Mouse (Mus musculus): ENCODE results near the gene Ccdc187. TPM values are rescaled to one million over a fixed set of nuclear protein-coding genes. Genes with fewer than 3 reads are reported as not detected.

The Ccdc187 gene
- total RNA-seq, 1 experiment: 0.18 TPM

GRCm38 (mm10) chr2:26339204-26339551, 44.8 kb upstream of the Ccdc187 start:
- peaks cover 5 to 17% of the 10 kb centered on the region in 2 experiments; a peak in 3 of 4 replicates for H3K4me1 ChIP-seq (ENCODE audit: control insufficient read depth in 2 of 2, insufficient read depth in 2 of 2, low read length in 2 of 2, poor library complexity in 1 of 2)
- no peak overlapping the region for H3K9ac ChIP-seq (ENCODE audit: insufficient read depth, low read depth, low read length, poor library complexity, severe bottlenecking)
- TF ChIP-seq HCFC1 (IDR thresholded peaks at IDR 0.05; ENCODE audit: borderline replicate concordance, insufficient read depth, low read length) (no peak), CHD2 (IDR thresholded peaks at IDR 0.05; ENCODE audit: low read depth, low read length) (no peak), ZC3H11A (IDR thresholded peaks at IDR 0.05; ENCODE audit: borderline replicate concordance, low read depth, low read length) (no peak)
- H3K9me3 ChIP-seq (ENCODE audit: control insufficient read depth, insufficient read depth, low read depth, low read length): no peaks in the 10 kb centered on the region
- H3K4me3 ChIP-seq (ENCODE audit: insufficient read depth in 1 of 2, low read depth in 1 of 2, low read length in 2 of 2, poor library complexity in 1 of 2, severe bottlenecking in 1 of 2): no peak overlapping the region
- no peak for DNase-seq (ENCODE audit: low read depth, low spot score)
- no peak overlapping the region for H3K27ac ChIP-seq (ENCODE audit: insufficient read depth, low read depth, low read length, poor library complexity, severe bottlenecking)
- in situ Hi-C loops (cut with MboI; ENCODE audit: low sequenced_read_pairs in 2 of 2, unreplicated experiment in 2 of 2): no loop called here
- no peaks in the 10 kb centered on the region for H3K36me3 ChIP-seq (ENCODE audit: control insufficient read depth, insufficient read depth, low read length, poor library complexity, severe bottlenecking)

DNA sequence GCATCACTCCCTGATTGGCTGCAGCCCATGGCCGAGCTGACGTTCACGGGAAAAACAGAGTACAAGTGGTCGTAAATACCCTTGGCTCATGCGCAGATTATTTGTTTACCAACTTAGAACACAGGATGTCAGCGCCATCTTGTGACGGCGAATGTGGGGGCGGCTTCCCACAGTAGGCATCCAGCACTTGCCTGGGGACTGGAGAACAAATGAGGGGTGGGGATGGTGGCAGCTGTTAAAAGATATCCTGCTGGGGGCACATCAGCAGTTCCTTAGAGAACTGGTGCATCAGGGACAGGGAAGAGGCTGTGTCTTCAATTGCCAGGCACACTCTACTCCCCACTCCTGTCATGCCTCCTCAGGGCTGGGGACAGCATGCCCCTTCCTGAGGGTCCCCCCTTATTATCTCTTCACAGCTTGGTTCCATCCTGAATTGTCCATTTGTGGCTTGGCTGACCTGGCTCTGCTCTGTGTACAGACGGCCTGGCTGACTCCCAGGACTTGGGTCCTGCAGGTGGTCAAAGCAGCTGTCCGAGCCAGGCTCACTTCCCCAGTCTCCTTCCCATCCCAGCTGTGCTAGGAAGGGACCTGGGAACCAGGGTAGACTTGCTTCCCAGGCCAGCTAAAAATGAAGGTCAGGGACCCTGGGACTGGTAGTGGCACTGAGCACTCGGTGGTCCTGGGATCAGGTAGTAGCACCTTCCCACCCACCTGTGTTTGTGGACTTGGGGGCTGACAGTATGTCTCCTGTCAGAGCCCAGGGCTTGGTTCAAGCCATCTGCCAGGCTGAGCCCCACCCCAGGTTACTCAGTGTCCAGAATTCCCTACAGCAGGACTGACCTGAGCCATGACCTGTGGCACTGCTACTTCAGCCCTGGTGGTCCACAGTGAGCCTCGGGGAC, 44.2 kb upstream of the Ccdc187 start:
- Histone ChIP-seq H3K4me1 (ENCODE audit: control insufficient read depth in 2 of 2, insufficient read depth in 2 of 2, low read length in 2 of 2, poor library complexity in 1 of 2) (peaks cover 5 to 17% of the 10 kb centered on the region in 2 experiments; a peak in 3 of 4 replicates), H3K27ac (ENCODE audit: insufficient read depth, low read depth, low read length, poor library complexity, severe bottlenecking) (no peak overlapping the region), H3K9ac (ENCODE audit: insufficient read depth, low read depth, low read length, poor library complexity, severe bottlenecking) (no peak overlapping the region), H3K4me3 (ENCODE audit: insufficient read depth in 1 of 2, low read depth in 1 of 2, low read length in 2 of 2, poor library complexity in 1 of 2, severe bottlenecking in 1 of 2) (no peak overlapping the region), H3K9me3 (ENCODE audit: control insufficient read depth, insufficient read depth, low read depth, low read length) (no peaks in the 10 kb centered on the region), H3K36me3 (ENCODE audit: control insufficient read depth, insufficient read depth, low read length, poor library complexity, severe bottlenecking) (no peaks in the 10 kb centered on the region)
- in situ Hi-C loops (cut with MboI; ENCODE audit: low sequenced_read_pairs in 2 of 2, unreplicated experiment in 2 of 2): no loop called here
- no peak for DNase-seq (ENCODE audit: low read depth, low spot score)
- TF ChIP-seq ZNF384 (IDR thresholded peaks at IDR 0.05; ENCODE audit: low read depth, low read length): no peak
- no peak for TF ChIP-seq MAFK (IDR thresholded peaks at IDR 0.05; ENCODE audit: insufficient read depth, low read depth, low read length)
- no peak for TF ChIP-seq CHD2 (IDR thresholded peaks at IDR 0.05; ENCODE audit: low read depth, low read length)
- no peak for TF ChIP-seq ZC3H11A (IDR thresholded peaks at IDR 0.05; ENCODE audit: borderline replicate concordance, low read depth, low read length)
- no peak for TF ChIP-seq HCFC1 (IDR thresholded peaks at IDR 0.05; ENCODE audit: borderline replicate concordance, insufficient read depth, low read length)

DNA sequence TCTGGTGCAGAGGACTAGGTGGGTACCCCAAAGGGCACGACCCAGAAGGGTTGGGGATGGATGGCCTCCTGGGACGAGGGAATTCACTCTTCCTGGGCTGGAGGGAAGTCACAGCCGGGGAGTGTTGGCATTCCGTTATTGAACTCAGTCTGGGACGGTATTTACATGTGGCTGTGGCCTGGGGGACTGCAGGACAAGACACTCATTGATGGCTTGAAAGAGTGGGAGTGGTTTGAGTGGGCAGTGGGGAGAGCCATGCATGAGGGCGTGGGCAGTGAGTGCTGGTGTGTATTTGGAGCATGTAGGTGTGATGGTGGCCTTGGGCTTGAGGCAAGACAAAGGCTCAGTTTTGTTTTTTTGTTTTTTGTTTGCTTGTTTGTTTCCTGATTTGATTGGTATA, 36.3 kb upstream of the Ccdc187 start:
- no peak for DNase-seq (ENCODE audit: low read depth, low spot score)
- no peak overlapping the region for H3K4me3 ChIP-seq (ENCODE audit: insufficient read depth in 1 of 2, low read depth in 1 of 2, low read length in 2 of 2, poor library complexity in 1 of 2, severe bottlenecking in 1 of 2)
- H3K36me3 ChIP-seq (ENCODE audit: control insufficient read depth, insufficient read depth, low read length, poor library complexity, severe bottlenecking): no peaks in the 10 kb centered on the region
- TF ChIP-seq ZC3H11A (IDR thresholded peaks at IDR 0.05; ENCODE audit: borderline replicate concordance, low read depth, low read length): no peak
- no peak for TF ChIP-seq HCFC1 (IDR thresholded peaks at IDR 0.05; ENCODE audit: borderline replicate concordance, insufficient read depth, low read length)
- TF ChIP-seq MAFK (IDR thresholded peaks at IDR 0.05; ENCODE audit: insufficient read depth, low read depth, low read length): no peak
- no peak for TF ChIP-seq CHD2 (IDR thresholded peaks at IDR 0.05; ENCODE audit: low read depth, low read length)
- TF ChIP-seq ZNF384 (IDR thresholded peaks at IDR 0.05; ENCODE audit: low read depth, low read length): no peak
- H3K9ac ChIP-seq (ENCODE audit: insufficient read depth, low read depth, low read length, poor library complexity, severe bottlenecking): no peak overlapping the region
- H3K9me3 ChIP-seq (ENCODE audit: control insufficient read depth, insufficient read depth, low read depth, low read length): no peaks in the 10 kb centered on the region
- H3K4me1 ChIP-seq (ENCODE audit: control insufficient read depth in 2 of 2, insufficient read depth in 2 of 2, low read length in 2 of 2, poor library complexity in 1 of 2): peaks cover 0 to 6% of the 10 kb centered on the region in 2 experiments; a peak in 1 of 4 replicates
- no peak overlapping the region for H3K27ac ChIP-seq (ENCODE audit: insufficient read depth, low read depth, low read length, poor library complexity, severe bottlenecking)
- in situ Hi-C loops (cut with MboI; ENCODE audit: low sequenced_read_pairs in 2 of 2, unreplicated experiment in 2 of 2): no loop called here

DNA sequence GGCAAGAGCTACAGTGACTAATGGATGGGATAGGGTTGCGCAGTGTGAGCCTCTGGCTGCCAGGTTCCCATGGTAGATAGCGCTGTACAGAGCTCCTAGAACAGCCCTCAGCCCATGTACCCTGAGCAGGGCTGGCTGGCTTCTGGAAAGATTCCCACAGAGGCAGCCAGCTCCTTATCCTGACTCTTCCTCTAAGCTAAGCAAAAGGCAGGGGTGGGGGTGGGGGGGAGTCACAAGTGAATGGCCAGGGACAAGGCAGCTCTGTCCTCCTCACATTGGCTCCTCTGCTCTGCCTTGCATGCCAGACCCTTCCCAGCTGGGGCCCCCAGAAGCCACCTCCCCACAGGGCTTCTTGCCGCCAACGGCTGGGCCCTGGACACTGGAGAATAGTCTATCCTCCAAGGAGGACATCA, 35.7 kb upstream of the Ccdc187 start:
- no peak for DNase-seq (ENCODE audit: low read depth, low spot score)
- TF ChIP-seq ZC3H11A (IDR thresholded peaks at IDR 0.05; ENCODE audit: borderline replicate concordance, low read depth, low read length) (no peak), MAFK (IDR thresholded peaks at IDR 0.05; ENCODE audit: insufficient read depth, low read depth, low read length) (no peak), HCFC1 (IDR thresholded peaks at IDR 0.05; ENCODE audit: borderline replicate concordance, insufficient read depth, low read length) (no peak), CHD2 (IDR thresholded peaks at IDR 0.05; ENCODE audit: low read depth, low read length) (no peak), ZNF384 (IDR thresholded peaks at IDR 0.05; ENCODE audit: low read depth, low read length) (no peak)
- Histone ChIP-seq H3K27ac (ENCODE audit: insufficient read depth, low read depth, low read length, poor library complexity, severe bottlenecking) (no peak overlapping the region), H3K9me3 (ENCODE audit: control insufficient read depth, insufficient read depth, low read depth, low read length) (no peaks in the 10 kb centered on the region), H3K9ac (ENCODE audit: insufficient read depth, low read depth, low read length, poor library complexity, severe bottlenecking) (no peak overlapping the region), H3K36me3 (ENCODE audit: control insufficient read depth, insufficient read depth, low read length, poor library complexity, severe bottlenecking) (no peaks in the 10 kb centered on the region), H3K4me1 (ENCODE audit: control insufficient read depth in 2 of 2, insufficient read depth in 2 of 2, low read length in 2 of 2, poor library complexity in 1 of 2) (peaks cover 0 to 10% of the 10 kb centered on the region in 2 experiments; a peak in 1 of 4 replicates), H3K4me3 (ENCODE audit: insufficient read depth in 1 of 2, low read depth in 1 of 2, low read length in 2 of 2, poor library complexity in 1 of 2, severe bottlenecking in 1 of 2) (no peak overlapping the region)
- in situ Hi-C loops (cut with MboI; ENCODE audit: low sequenced_read_pairs in 2 of 2, unreplicated experiment in 2 of 2): no loop called here
